Mouse (Mus musculus) lung, postnatal 25 days (tissue): ENCODE measurements at regions not wholly inside any gene's neighbourhood (a gene's known extent, or its start where the extent isn't known, plus 50 kb on each side); places are given as distances from the start of the nearest gene placed in this dataset.

Experiments
- DNase-seq: peaks from one replicate; pipeline ENCODE4 v3.0.0; 2022; ENCODE audit warnings: low spot score

DNA sequence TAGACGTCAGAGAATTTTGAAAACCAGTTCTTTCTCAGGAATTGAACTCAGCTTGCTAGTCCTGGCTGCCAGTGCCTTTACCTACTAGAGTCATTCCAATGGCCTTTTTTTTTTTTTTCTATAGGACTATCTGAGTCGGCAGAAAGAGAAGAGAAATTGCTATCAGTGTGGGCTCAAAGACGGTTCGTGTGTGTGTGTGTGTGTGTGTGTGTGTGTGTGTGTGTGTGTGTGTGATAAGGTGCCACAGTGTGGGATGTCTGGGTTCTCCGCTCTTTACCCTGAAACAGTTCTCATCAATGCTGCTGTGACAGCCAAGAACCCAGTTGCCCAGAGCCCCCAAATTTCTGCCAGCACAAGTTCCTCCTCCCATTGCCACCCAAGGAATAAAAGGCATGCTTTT lies 146.1 kb downstream of the Rybp start:
- DNase-seq: no peak

DNA sequence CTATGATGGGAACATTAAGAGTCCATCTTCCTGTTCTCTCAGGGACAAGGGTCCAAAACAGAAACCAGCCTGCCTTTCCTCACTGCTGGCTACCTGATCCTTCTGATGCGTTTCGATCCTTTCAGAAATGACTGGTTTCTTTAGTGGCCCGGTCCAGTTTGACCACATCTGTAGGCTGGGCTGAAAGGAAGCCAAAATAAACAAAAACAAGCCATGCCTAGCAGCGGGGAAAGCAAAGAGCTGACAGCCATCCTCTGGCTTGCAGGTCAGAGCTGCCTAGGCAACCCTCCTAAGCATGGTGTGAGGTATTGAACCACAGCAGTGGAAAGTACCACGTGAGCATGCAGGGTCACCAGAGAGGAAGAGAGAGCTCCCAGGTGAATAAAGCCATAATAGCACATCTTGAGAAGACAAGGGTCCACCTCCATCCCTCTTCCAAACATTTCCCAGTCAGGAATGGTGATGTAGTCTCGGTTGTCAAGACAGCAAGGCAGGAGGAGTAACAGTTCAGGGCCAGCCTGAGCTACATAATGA lies 146.6 kb downstream of the Rybp start:
- no peak for DNase-seq

DNA sequence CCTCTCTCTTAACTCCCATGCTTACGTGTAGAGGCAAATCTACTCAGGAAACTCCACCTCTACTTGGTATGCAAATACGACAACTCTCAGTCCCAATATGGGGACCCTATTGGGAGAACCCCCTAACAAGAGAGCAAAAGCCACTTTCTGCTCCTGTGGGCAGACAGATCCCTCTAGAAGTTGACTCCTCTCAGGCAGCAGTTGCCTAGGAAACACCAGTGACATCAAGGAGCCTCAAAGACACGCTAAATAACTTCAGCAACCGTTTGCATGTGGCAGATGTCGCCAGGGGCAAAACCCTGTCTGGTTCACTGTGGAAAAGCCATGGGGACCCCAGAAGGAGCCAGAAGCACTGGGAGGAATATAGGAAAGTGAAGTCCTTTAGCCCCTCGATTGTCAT lies 147.5 kb downstream of the Rybp start:
- no peak for DNase-seq

DNA sequence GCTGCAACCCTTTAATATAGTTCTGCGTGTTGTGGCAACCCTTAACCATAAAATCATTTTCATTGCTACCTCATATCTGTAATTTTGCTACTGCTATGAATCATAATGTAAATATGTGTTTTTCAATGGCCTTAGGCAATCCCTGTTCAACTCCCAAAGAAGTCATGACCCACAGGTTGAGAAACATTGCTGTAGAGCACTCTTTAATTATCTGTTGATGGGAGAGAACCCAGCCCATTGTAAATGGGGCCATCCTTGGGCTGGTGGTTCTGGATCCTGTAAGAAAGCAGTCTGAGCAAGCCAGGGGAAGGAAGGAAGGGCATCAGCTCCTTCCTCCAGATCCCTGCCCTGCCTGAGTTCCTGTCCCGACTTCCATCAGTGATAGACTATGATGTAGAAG lies 148.6 kb downstream of the Rybp start:
- DNase-seq: no peak

DNA sequence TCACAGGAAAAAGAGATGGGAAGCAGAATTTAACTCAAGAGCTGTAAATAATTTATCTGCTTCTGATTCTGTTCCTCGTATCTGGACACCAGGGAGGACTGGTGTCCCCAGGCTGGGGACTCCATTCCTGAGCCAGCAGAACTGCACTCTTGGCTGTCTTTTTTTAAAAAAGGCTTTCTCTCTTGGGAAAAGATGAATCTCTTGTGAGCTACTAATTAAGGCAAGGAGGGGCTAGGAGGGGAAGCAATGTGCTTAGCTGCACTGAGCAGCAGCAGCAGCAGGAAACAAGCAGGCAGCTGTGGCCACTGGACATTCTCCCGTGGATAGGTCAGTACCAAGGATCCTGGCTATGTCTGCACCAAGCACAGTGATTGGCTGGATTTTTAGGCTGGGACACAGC lies 152.1 kb downstream of the Rybp start:
- no peak for DNase-seq

DNA sequence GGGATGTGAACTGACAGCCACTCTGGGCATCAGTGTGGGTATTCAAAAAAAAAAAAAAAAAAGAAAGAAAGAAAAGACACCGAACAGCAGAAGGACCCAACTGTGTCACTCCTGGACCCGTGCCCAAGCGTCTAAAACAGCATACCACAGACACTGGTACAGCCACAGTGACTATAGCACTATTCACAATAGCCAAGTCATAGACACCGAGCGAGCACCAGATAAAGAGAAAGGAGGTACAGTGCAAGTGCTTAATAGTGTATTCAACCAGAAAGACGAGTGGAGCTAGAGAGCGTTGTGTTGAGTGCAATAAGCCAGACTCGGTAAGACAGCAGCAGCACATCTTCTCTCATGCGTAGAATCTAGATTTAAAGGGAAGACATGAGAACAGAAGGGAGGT lies 153.3 kb downstream of the Rybp start:
- DNase-seq: no peak

DNA sequence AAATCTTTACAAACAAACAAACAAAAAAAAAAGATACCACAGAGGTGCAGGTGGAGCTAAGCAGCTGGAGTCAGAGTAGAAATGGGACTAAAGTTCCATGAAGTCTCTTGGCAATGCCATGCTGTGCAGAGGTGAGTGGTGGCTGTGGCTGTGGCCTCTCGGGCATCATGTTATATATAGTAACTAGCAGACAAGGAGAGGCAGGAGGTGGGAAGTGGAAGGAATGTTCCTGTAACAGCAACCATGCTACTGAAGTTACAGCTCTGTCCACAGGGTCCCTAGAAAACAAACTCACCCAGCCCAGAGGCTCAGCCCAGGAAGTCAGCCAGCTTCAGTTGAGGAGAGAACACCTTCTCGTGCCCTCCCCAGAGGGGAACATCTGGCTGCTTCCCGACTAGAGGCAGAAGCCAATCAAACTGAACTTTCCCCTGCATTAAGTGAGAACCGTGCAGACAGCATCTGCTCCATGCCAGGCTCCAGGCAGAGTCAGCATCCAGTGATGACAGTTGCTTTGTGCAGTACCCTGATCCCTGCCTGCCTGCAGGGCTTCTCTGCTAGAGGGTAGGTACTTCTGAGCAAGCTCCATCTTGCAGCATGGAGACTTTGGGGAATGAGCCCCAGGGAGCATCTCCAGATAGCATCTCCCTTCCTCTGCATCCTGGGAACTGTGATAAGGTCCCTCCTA lies 154.2 kb downstream of the Rybp start:
- no peak for DNase-seq

DNA sequence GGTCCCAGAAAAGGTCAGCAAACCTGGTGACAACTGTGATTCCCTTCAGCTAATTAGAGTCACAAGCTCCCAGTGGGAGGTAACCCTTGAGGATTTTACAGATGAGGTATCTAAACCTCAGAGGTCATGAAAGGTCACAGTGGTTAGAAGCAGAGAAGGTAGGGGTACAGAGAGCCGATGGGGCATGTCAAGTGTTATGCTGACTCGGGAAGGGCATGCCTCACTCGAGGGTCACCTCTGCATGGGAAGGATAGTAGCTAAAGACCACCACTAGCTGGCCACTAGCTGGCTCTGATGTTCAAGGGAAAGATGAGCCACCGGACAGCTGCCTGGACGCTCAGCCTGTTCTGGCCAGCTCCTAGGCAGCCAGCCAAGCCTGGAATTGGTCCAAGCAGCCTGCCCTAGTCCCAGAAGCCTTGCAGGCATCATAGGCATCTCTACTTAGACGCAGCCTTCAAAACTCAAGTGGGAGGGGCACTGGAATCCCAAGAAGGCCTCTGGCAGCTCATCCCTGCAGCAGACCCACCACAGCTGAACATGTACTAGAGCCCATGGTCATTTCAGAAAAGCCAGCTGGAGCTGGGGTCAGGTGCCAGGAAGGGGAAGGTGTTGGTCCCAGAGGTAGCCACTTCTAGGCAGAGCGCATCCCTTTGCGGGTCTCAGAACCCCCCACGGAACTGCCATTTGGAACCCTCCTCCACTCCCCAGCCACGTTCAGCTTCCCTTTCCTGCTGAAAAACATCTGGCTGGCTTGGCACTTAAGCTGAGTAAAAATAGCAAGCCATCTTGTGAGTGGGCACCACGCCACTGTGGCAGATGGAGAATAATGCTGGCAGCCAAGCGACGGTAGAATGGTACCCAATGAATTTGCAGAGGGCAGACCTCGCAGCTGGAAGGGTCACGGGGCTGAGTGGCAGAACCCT lies 159.8 kb downstream of the Rybp start:
- DNase-seq: peak; percentile 80

DNA sequence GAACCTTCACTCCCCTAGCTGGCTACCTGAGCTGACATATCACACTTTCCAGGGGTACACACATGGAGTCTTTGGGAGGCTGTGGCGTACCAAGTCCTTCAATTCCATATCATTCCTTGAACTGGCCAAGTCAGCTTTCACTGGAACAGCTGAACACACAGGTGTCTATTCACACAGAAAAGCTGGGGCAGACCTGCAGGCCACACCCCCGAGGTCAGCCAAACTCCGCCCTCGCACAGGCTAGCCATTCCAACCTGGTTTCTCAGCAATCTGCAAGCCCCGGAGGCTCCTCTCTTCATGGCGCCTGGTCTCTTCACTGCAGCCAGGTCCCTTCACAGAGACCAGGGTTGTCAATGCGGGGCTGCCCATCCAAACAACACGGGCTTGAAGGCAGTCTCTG lies 160.5 kb downstream of the Rybp start:
- no peak for DNase-seq

DNA sequence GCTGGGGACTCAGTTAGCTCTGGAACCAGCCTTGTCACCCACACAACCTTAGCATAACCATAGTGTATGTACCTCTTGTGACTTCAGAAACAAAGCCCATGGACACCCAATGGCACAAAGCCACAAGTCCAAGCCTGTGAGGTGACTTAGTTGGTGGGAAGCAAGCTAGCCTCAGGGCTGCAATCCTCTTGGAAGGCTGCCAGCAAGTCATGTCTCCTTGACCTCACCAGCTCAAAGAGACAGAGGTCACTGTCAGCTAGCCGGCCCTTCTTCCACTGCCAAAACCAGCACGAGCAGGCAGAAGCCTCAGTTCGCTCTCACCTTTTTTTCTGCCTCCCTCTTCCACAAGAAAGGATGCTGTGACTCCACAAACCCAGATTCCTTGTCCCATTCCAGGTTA lies 161.0 kb downstream of the Rybp start:
- DNase-seq: no peak

DNA sequence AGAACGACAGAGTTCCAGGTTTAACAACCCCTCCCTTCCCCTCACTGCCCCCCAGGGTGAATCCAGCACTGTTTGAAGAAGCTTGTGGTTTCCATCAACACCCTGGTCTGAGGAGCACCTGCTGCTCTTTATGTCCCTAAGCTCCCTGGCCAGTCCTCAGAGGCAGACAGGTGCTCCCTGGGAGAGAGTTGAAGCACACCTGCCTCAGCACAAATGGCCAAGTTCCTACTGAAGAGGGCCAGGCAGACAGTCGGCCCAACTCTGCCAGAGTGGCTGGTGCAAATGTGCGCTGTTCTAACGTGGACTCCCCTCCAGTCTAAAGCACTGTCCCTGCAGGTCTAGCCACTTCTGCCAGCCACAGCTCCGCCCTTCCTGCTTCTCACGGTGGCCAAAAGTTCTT lies 166.0 kb downstream of the Rybp start:
- no peak for DNase-seq

DNA sequence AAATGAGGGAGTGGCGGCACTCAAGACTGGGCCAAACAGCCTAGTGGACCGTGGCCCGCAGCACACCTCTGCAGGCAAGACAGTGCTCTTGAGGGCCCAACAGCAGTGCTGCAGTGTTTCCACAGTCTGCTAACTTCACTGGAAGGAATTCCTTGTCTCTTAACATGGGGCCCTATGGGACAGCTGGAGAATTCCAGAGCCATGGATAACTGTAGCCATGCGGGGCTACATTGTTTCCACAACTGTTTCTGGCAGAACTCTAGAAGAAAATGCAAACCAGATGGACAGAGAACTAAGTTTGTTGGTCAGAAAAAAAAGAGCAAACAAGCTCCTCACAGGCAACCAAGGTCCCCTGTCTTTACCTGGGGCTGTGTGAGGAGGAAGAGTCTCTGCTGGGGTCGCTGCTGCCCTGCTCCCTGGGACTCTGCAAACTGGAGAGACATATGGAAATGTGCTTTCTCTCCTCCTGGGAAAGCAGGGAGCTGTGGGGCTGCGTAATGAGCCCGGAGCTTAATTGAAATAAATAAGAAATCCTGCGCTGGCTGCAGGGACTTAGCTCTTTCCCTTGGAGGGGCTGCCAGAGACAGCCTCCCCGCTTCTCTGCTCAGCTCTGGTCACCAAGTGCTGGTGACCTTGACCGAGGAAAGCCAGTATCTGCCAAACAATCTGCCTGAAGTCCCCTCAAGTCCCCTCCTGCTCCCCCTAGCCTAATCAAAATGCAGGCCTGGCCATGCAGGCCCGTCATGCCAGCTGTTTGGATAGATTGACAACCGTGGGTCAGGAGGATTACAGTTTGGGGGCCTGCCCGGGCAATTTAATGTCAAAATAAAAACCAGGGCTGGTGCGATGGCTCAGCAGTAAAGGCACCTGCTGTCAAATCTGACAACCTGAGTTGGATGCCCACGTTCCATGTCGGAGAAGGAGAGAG lies 167.0 kb downstream of the Rybp start:
- no peak for DNase-seq

DNA sequence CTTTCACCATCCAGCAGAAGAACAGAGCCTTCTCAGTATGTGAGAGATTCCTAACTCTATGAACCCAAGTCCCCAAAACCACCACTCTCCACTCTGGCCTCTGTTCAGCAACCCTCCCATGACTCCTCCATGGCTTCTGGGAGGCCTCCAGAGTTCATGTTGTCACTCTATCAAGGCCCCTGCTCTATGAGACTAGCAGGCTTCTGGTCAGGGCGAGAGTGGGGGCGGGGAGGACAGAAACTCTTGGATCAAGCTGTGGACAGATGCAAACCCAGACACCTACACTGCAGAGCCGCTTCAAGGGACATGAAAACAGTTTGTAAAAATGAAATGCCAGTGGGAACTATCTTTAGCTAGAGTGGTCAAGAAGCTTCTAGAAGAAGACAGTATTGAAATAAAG lies 170.2 kb downstream of the Rybp start:
- DNase-seq: no peak

DNA sequence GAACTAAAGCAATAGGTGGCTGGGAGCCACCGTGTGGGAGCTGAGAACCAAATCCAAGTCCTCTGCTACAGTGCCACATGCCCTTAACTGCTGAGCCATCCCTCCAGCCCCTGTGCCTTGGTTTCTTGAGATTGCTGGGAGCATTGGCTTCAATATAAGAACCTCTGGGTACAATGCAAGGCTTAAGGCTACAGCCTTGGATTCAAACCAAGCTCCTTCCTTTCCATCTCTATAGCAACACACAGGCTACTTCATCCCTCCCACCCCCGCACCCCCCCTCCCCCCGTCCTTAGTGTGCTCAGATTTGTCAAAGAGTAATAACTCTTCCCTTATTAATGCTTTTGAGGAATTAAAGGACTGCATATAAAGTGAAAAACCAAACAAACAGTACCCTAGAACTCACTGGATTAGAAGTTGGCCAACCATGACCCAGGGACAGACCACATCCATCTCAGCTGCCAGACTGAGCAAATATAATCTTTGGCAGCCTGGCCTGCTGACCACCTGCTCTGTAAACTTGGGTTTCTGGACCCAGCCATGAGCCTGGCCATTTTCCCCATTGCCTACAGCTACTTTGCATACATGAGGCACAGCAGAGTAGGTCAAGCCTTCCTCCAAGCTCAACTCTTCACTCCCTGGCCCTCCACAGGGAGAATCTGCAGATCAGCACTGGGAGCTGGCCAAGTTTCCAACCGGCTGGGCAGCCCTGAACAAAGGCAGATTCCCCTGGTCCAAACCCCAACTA lies 173.7 kb downstream of the Rybp start:
- DNase-seq: no peak

DNA sequence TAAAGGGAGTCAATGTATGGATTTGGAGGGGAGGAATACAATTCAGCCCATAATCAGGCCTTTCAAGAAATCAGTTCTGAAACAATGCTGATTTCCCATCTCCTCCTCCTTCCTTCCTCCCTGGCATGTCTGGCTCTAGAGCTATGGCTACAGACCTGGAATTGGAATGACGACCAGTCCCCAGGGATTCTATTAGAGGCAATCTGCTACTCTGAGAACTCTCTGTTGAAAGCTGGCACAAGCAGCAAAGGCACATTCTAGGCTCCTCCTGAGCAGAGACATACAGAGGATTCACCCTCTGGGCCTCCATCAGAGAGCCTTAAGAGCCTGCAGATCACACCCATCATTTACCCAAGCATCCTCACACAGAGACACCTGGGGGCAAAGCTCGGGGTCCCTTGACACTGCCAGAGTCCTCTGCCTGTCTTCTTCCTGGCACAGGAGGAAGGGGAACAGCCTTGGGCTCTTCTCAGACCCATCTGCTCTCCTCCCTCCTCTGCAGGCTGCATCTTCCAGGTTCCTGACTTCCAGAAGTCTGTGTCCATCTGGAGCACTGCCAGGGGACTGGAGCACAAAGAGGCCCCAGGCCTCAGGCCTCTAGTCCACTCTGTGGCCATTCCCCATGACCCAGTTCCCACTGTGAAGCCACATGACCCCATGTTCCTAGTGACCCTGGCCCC lies 176.2 kb downstream of the Rybp start:
- no peak for DNase-seq

DNA sequence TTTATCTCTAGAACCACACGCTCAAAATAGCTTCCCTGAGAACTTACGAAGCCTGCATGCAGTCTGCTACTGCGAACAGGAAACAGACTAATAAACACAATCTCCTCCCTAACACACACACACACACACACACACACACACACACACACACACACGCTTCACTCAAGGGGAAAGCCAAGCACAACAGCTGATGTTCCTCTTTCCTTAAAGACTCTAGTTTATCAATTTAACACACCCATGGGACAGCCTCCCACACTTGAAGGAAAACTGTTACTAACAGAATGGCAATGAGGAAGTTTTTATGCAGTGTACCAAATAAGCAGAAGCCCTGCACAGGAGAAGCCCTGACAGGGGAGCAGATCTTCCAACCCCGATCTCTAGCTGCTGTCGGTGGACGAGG lies 177.3 kb downstream of the Rybp start:
- peak; percentile 61 for DNase-seq

DNA sequence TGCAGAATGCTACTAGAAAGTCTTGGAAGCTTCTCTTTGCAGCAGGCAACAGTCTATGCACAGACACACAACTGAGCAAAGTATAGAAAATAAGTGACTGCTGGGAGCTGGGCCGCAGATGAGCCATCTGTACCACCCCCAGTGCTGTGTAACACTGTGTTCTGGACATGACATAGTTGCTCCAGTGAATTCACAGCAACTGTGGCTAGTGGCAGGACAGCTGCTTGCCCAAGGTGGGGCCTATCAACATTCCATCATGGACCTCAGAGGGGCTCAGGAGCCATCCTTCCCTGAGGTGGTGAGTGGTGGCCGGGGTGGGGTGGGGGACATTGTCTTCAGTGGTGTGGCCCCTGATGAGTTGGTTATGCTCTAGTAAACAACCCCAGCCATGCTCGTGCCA lies 177.9 kb downstream of the Rybp start:
- no peak for DNase-seq

DNA sequence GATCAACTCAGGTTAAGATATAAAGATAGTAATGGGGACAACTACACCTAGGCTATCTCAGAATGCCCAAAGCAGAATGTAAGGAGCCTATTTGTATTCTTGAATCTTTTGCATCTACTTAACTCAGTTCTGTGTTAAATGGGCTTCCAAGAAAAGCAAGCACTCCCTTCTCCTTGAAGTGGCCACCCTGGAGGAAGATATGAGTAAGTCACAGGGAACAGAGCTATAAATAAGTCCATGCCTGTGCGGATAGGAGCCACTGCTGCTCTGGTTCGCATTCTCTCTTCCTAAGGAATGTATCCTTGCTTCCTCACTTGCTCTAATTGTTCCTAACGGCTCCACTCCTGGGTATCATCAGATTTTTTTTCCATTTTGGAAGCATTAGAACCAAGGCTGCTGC lies 179.8 kb downstream of the Rybp start:
- no peak for DNase-seq

DNA sequence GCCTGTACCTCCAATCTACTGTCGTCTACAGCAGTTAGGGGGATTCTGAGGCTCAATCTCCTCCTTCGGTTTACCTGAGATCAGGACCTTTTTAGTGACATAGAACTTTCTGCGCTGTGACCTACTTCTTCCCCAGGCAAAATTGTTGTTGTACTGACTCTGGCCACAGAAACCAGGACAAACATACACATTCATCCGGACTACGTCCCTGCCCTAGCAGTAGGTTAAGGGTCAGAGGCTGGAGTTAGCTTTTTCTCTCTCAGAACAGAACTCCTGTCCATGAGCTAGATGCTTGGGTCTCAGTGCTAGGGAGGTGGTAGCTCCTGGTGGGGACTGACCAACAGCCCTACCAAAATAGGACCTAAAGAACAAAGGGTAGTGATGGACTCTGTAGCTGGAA lies 180.2 kb downstream of the Rybp start:
- no peak for DNase-seq

DNA sequence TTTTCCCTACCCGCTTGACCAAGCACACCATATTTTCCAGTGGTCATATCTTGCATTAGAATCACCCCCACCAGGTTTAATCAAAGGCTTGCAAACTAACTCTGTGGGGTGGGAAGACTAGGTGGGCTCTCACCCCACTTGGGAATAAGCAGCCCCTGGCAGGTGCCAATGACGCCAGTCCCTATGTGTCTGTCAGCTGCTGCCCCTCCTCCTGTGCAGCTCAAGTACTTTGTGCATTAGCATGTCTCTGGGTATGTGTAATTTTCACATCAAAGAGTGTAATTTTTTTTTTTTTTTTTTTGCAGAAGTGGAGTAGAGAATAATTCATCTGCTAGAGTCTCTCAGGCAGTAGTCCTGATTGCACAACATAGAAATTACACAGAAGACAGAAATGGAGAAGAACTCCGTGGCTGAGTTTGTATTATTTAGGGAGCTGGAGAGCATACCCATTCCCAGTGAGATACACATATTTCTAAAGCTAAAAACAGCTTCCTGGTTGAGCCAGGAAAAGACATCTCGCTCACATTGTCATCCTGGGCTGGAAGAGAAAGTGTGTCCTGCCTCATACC lies 186.6 kb downstream of the Rybp start:
- no peak for DNase-seq
